ENCODE assay signal across 10 mouse cellular contexts in genomic region chr16:30185707-30186106, GRCm38 (mm10).
DNase-seq lines count a peak whose midpoint lies in the region; ATAC-seq and TF ChIP-seq lines count a peak whose summit lies in the region.
"Had no signal": no experiment of that assay in that cellular context is flagged by ENCODE, and none has a peak within 500 bp of the region (broad histone marks: within the 10 kb centered on the region; RNA-seq: fewer than 3 reads in every experiment).

No protein-coding gene starts in this region.

- TF ChIP-seq CTCF in heart, adult 2 months (IDR thresholded peaks at IDR 0.05), result no peak
- no peak for TF ChIP-seq CTCF in left cerebral cortex, adult 2 months (IDR thresholded peaks at IDR 0.05)

- H3K4me1 ChIP-seq in heart, adult 2 months (ENCODE audit: control insufficient read depth, insufficient read depth, low read length), result peaks cover 39% of the 10 kb centered on the region
- peaks cover 58% of the 10 kb centered on the region for H3K4me1 ChIP-seq in embryonic facial prominence, embryonic 12.5 days
- peaks cover 67% of the 10 kb centered on the region for H3K4me1 ChIP-seq in limb, embryonic 15.5 days

- WGBS in heart, adult 2 months, result 33% methylated on average over 7 of the region's 7 CpGs
- 34% methylated on average over 7 of the region's 7 CpGs for WGBS in embryonic facial prominence, embryonic 12.5 days
- WGBS in limb, embryonic 15.5 days, result 45% methylated on average over 7 of the region's 7 CpGs

- intact Hi-C loops in heart, adult 2 months (cut with DNase I), result loop anchor here (1.0 to 10.0 kb wide), 4 partner anchors 41 to 373 kb away; no protein-coding TSS in a partner anchor
- intact Hi-C loops in heart, postnatal 25 days (cut with DNase I), result no loop called here
- intact Hi-C loops in left cerebral cortex, adult 2 months (cut with DNase I), result loop anchor here (5.0 kb wide), 1 partner anchor 373 kb away; no protein-coding TSS in a partner anchor

- H3K9me3 ChIP-seq in embryonic facial prominence, embryonic 12.5 days, result no peaks in the 10 kb centered on the region
- H3K9me3 ChIP-seq in limb, embryonic 15.5 days, result no peaks in the 10 kb centered on the region

- H3K27ac ChIP-seq in heart, adult 2 months, result peak overlapping the region; percentile 92
- peak overlapping the region; percentile 67; the same call in 1 of the 2 replicates for H3K27ac ChIP-seq in left cerebral cortex, adult 2 months
- H3K27ac ChIP-seq in embryonic facial prominence, embryonic 12.5 days, result peak overlapping the region; percentile 78; the same call in 1 of the 2 replicates
- peak overlapping the region; percentile 81 for H3K27ac ChIP-seq in limb, embryonic 15.5 days

- ATAC-seq in embryonic facial prominence, embryonic 12.5 days (ENCODE audit: insufficient number of reproducible peaks, insufficient read depth, low FRiP score, low TSS enrichment), result no peak
- no peak for ATAC-seq in limb, embryonic 15.5 days (ENCODE audit: insufficient number of reproducible peaks, low FRiP score, low TSS enrichment, low read depth)
- ATAC-seq: Patski had no signal

- TF ChIP-seq EP300 in heart, adult 2 months (IDR thresholded peaks at IDR 0.05; ENCODE audit: insufficient read depth, low read depth, low read length), result no peak

- no peaks in the 10 kb centered on the region; the same call in 1 of the 2 replicates for H3K36me3 ChIP-seq in heart, adult 2 months (ENCODE audit: control insufficient read depth, insufficient read depth, low read length)
- H3K36me3 ChIP-seq in embryonic facial prominence, embryonic 12.5 days, result no peaks in the 10 kb centered on the region
- no peaks in the 10 kb centered on the region for H3K36me3 ChIP-seq in limb, embryonic 15.5 days

- no peaks in the 10 kb centered on the region for H3K27me3 ChIP-seq in heart, adult 2 months (ENCODE audit: control insufficient read depth, insufficient read depth, low read length)
- peaks cover 5% of the 10 kb centered on the region; the same call in 1 of the 2 replicates for H3K27me3 ChIP-seq in embryonic facial prominence, embryonic 12.5 days
- H3K27me3 ChIP-seq in limb, embryonic 15.5 days, result no peaks in the 10 kb centered on the region
- H3K27me3 ChIP-seq: Patski had no signal

- H3K4me3 ChIP-seq in heart, adult 2 months, result no peak overlapping the region
- no peak overlapping the region for H3K4me3 ChIP-seq in left cerebral cortex, adult 2 months
- H3K4me3 ChIP-seq in embryonic facial prominence, embryonic 12.5 days, result no peak overlapping the region
- H3K4me3 ChIP-seq in limb, embryonic 15.5 days, result no peak overlapping the region

- no peak for DNase-seq in heart, adult 2 months
- DNase-seq in heart, postnatal 25 days (ENCODE audit: low spot score), result no peak
- DNase-seq in left cerebral cortex, adult 2 months (ENCODE audit: extremely low spot score in 1 of 2, low spot score in 2 of 2), result no peak
- DNase-seq in left cerebral cortex, adult 8-10 months (ENCODE audit: low spot score in 2 of 2), result no peak
- DNase-seq in adipocyte (ENCODE audit: low spot score), result no peak
- DNase-seq in layer of hippocampus, adult 11-12 months (ENCODE audit: low spot score), result no peak
- DNase-seq: cerebellum, adult 18-20 months had no signal

- no peak for TF ChIP-seq POLR2A in heart, adult 2 months (IDR thresholded peaks at IDR 0.05; ENCODE audit: insufficient read depth, low read depth, low read length)

- H3K9ac ChIP-seq in heart, adult 2 months (ENCODE audit: low read depth, low read length), result no peak overlapping the region; the same call in 1 of the 2 replicates
- no peak overlapping the region for H3K9ac ChIP-seq in embryonic facial prominence, embryonic 12.5 days
- H3K9ac ChIP-seq in limb, embryonic 15.5 days, result no peak overlapping the region

- H3K4me2 ChIP-seq in embryonic facial prominence, embryonic 12.5 days (replicated peaks), result no peak overlapping the region
- no peak overlapping the region for H3K4me2 ChIP-seq in limb, embryonic 15.5 days

- H3K79me2 ChIP-seq in heart, adult 2 months (replicated peaks; ENCODE audit: control insufficient read depth, insufficient read depth, low read length), result no peaks in the 10 kb centered on the region
